Mouse (Mus musculus) bone marrow macrophage, adult 2 months (primary cell): ENCODE data around the gene Uqcc1. TPM values are rescaled to one million over a fixed set of nuclear protein-coding genes. Genes with fewer than 3 reads are reported as not detected.

ENCODE experiments used
- H3K27ac ChIP-seq: 2 replicates; pipeline ENCODE4 v1.5.1; 2012; ENCODE audit warnings: low read depth, low read length; ENCODE audit not compliant: insufficient read depth
- H3K4me1 ChIP-seq: 2 replicates; pipeline ENCODE4 v1.6.1; 2012; ENCODE audit warnings: low read length; ENCODE audit not compliant: control insufficient read depth, insufficient read depth
- H3K4me3 ChIP-seq: 2 replicates; pipeline ENCODE4 v1.5.1; 2012; ENCODE audit warnings: mild to moderate bottlenecking, low read length, moderate library complexity; ENCODE audit not compliant: insufficient read depth
- CTCF ChIP-seq: IDR thresholded peaks from 2 replicates; pipeline ENCODE4 v1.5.1; 2012; ENCODE audit warnings: low read depth, mild to moderate bottlenecking, low read length, moderate library complexity
- POLR2A ChIP-seq: IDR thresholded peaks from 2 replicates; pipeline ENCODE4 v1.6.1; 2012; ENCODE audit warnings: mild to moderate bottlenecking, low read depth, low read length, borderline replicate concordance
- polyA plus RNA-seq: library from polyadenylated mRNA; stranded (reverse); fragments of >200 nt; gene quantifications from 2 replicates; pipeline ENCODE4 v1.2.4, GENCODE M21; 2012; ENCODE audit not compliant: missing spikeins, insufficient read depth, insufficient read length

Uqcc1 gene
- polyA plus RNA-seq, 1 experiment, result 19.0 TPM

- no peak for TF ChIP-seq CTCF
- no peak for TF ChIP-seq POLR2A
Measured at GRCm38 (mm10) chr2:155886776-155887175, 43.3 kb downstream of the Uqcc1 start.

DNA sequence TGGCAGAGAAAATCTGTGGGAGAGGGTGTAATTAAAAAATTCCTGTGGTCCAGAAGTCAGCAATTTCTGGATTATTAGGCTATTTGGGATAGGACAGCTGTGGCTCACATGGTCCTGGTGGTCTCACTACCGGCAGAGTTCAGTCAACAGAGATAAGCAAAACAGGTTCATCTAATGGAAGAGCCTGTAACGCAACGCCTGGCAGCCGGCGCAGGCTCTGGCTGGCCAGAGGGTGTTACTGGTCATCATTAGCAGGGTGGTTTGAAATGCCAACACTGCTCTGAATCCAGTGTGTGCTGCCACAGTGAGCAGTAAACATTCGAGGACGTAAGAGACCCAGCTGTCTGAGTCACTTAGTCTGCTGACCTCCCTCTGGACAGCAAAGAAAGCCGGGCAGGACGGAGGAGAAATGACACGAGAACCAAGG lies 44.8 kb downstream of the Uqcc1 start:
- TF ChIP-seq POLR2A (no peak), CTCF (no peak)
- Histone ChIP-seq H3K4me3 (no peak overlapping the region), H3K27ac (no peak overlapping the region)

More at GRCm38 (mm10) chr2:155886776-155887175, 43.3 kb downstream of the Uqcc1 start:
- H3K4me3 ChIP-seq, result no peak overlapping the region
- H3K4me1 ChIP-seq, result no peaks in the 10 kb centered on the region
- H3K27ac ChIP-seq, result no peak overlapping the region

DNA sequence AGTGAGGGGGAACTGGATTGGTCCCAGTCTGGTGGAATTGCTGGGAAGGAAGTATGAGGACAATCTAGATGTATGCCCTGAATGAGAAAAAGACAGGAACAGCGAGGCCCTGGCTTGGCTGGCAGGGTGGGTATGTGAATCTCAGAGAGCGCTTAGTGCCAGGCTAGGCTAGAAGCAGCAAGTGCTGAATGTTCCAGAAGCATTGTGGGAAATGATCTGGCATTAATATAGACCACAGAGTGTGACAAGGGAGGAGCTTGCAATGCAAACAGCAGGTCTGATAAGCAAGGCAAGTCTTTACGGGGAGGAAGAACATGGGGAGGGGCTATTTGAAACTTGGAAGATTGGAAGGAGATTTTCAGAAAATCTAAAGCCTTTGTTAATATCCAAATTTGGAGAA lies 48.0 kb downstream of the Uqcc1 start:
- TF ChIP-seq POLR2A, result no peak
- no peak for TF ChIP-seq CTCF
- H3K4me1 ChIP-seq, result peaks cover 13% of the 10 kb centered on the region
- no peak overlapping the region for H3K4me3 ChIP-seq
- no peak overlapping the region for H3K27ac ChIP-seq

More for the DNA sequence above, 44.8 kb downstream of the Uqcc1 start:
- H3K4me1 ChIP-seq, result no peaks in the 10 kb centered on the region

- no peak overlapping the region for H3K4me3 ChIP-seq
- peak overlapping the region; percentile 65 for H3K27ac ChIP-seq
- TF ChIP-seq CTCF, result no peak
- TF ChIP-seq POLR2A, result no peak
- H3K4me1 ChIP-seq, result peaks cover 13% of the 10 kb centered on the region
Measured at GRCm38 (mm10) chr2:155878964-155879876, 50.9 kb downstream of the Uqcc1 start.

- TF ChIP-seq CTCF, result no peak
- TF ChIP-seq POLR2A, result no peak
- peak overlapping the region; percentile 3; the same call in 1 of the 2 replicates for H3K27ac ChIP-seq
- no peak overlapping the region for H3K4me3 ChIP-seq
- peaks cover 11% of the 10 kb centered on the region for H3K4me1 ChIP-seq
Measured at GRCm38 (mm10) chr2:155873636-155874035, 56.5 kb downstream of the Uqcc1 start.

DNA sequence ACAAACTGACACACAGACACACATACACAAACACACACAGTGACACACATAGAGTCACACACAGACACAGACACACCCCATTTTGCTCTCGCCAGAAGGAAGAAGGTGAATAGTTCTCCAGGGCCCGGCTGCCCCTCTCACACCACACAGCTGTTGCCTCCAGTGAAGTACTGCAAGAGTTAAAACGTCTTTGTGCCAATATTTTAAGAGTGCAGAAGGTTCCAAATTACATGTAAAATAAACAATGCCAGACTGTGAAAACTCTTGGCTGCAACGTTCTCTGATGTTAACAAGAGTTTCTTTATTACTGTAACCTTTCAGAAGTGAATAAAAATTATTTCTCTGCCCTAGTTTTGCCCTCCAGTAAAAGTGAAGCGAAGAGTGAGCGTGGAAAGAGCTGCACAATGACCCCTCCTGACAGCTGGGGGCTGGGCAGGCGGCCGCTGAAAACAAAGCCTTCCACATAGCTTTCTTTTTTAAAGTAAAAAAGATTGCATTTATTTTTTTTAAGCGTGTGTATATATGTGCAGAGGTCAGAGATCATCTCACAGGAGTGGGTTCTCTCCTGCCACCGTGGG lies 57.1 kb downstream of the Uqcc1 start:
- TF ChIP-seq POLR2A (no peak), CTCF (no peak)
- H3K27ac ChIP-seq, result no peak overlapping the region
- peaks cover 9% of the 10 kb centered on the region for H3K4me1 ChIP-seq
- no peak overlapping the region for H3K4me3 ChIP-seq

GRCm38 (mm10) chr2:155872486-155872885 lies 57.6 kb downstream of the Uqcc1 start:
- H3K27ac ChIP-seq, result no peak overlapping the region
- TF ChIP-seq POLR2A (no peak), CTCF (no peak)
- H3K4me3 ChIP-seq, result no peak overlapping the region
- H3K4me1 ChIP-seq, result peaks cover 9% of the 10 kb centered on the region

DNA sequence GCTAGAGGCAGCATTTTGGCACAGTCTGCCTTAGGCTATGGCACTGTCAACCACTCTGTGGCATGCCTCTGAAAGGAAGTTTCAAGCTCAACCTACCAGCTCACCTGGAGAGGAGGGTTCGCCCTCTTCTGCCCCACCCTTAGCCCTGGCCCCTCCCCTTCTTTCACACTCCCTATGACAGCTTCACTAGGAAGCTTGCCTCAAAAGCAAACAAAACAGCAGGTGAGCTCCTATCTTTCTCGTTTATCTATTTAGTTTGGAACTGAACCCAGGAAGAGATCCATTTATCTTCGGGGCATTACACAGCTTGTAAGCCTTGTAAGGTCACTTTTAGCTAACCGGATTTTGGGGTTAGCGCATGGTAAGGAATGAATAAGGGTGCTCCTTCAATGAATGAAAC lies 60.3 kb downstream of the Uqcc1 start:
- peaks cover 9% of the 10 kb centered on the region for H3K4me1 ChIP-seq
- no peak overlapping the region for H3K27ac ChIP-seq
- no peak overlapping the region for H3K4me3 ChIP-seq
- TF ChIP-seq CTCF, result no peak
- no peak for TF ChIP-seq POLR2A

DNA sequence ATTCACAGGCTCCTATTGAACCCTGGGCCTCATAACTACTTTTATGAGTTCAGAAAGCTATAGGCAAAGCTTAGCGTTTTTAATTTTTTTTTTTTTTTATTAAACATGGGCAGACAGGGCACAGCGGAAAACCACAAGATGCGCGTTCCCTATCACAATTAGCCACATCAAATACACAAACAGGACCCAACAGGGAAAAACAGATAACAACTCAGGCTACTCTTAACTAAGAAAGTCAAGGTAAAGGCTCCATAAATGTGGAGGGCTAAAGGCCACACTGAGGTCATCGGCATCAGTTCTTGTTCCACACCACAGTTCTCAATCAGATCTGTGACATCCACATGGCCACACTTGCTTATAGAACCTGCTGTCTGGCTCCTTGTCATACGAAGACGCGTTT lies 61.8 kb downstream of the Uqcc1 start:
- no peak overlapping the region for H3K27ac ChIP-seq
- no peak overlapping the region for H3K4me3 ChIP-seq
- TF ChIP-seq POLR2A (no peak), CTCF (no peak)
- peaks cover under 1% of the 10 kb centered on the region for H3K4me1 ChIP-seq
